Mouse (Mus musculus): Measurements from ENCODE around the gene Clns1a. TPM values are rescaled to one million over a fixed set of nuclear protein-coding genes. Genes with fewer than 3 reads are reported as not detected.

Gene Clns1a
- total RNA-seq, 2 experiments from 2014 or later = 52.1 to 56.3 TPM

DNA sequence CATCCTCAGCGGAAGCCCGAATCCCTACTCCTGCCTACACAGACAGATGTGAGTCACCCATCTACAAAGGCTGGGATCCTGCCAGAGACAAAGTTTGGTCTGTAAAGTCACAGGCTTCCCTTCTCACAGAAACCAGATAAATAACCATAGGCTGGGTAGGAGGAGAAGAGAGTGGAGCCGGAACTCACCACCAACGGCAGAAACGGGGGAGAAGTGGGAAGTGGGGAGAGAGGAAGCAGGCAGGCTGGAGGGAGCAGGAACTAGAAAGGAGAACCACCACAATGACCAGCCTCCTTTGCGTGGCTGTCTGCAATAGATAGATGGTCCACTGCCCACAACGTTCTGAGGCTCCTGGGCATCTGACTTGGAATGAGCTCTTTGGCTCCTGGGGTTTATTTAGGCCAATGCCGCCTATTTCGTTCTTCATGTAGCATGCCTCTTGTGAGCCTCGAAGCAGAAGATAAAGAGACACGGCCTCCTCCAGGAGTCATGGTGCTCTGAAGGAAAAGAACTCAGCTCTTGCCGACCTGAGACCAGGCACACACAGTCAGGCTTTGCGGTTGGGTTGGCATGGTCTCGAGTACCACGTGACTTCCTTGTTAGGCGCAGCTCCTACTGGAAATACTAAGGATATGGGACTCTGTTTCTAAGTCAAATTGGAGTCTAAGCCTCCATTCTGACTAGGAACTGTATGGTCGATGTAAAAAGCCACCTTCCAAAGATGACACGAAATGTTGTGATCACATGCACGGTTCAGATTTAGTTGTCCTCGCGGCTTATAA, 68.9 kb downstream of the Clns1a start:
- DNase-seq (ENCODE audit: low spot score in 2 of 2) = no peak

DNA sequence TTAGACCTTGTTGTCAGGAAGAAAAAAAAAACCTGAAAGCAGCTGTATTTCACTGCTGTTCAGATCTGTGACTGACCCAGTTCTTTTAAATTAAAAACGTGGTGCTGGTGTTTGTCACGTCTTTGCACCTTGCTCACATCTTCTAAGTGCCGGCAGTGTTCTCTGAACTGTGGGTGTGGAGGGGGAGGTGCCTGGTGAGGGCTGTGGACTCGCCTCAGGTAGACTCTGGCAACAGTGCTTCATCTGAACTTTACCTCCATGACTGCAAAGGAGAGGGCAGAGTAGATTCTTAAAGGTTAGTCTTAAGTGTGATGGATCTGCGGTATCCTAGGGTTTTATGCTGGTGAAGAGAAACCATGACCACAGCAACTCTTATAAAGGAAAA, 69.5 kb downstream of the Clns1a start:
- no peak for DNase-seq (ENCODE audit: low spot score in 2 of 2)

DNA sequence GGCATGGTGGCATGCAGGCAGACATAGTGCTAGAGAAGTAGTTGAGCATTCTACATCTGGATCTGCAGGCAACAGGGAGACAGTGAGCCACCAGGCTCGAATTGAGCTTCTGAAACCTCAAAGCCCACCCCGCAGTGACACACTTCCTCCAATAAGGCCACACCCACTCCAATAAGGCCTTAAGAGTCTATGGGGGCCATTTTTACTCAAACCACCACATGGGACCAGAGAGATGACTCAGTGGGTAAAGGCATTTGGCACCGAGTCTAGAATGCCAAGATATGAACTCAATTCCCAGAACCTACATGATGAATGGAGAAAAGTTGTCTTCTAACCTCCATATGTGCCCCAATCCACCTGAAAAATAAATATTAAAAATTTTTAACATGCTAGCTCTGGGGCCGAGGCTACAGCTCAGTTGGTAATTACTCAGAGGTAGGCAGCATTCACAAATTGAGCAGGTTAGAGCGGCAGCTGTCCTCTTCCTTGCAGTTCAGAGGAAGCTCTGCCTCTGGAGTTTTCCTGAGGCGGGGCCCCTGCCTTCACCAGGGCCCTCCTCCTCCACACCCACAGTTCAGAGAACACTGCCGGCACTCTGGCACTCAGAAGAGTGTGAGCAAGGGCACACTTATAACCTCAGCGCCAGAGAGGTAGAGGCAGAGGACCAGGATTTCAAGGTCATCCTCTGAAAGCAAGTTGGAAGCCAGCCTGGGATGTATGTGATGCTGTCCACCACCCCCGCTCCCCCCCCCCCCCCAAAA, 70.2 kb downstream of the Clns1a start:
- no peak for DNase-seq (ENCODE audit: low spot score in 2 of 2)

DNA sequence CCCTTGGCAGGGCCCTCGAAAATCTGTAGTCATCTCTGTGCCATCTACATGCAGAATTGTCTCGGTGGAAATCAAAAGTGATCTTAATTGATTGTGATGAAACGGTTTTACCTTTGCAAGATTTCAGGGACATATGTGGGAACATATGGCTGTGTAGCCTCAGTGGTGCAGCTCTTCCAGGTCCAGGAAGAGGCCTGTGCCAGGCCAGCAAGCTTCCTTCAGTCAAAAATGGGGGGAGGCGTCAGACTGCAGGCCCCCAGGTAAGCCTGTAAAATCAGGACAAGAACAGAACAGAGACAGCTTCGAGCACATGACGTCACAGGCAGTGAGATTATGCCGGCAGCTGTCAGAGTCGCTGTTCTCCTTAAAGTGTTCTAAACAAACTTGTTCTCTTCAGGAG, 71.4 kb downstream of the Clns1a start:
- no peak for DNase-seq (ENCODE audit: low spot score in 2 of 2)

DNA sequence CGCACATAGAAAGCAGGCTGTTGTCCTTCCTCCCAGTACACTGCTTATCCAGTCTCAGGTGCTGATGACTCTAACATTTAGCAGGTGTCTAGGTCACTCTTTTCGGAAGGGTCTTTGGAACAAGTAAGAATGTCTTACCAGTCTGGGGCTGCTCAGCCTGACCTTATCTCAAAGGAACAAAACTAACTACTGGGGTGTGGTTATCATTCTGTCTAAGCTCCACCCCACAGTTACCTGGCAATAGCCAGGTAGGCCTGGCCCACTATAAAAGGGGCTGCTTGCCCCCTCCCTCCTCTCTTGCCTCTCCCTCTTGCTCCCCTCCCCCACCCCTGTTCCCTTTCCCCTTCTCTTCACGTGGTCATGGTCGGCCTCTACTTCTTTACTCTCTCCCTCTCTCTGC, 72.6 kb downstream of the Clns1a start:
- no peak for DNase-seq (ENCODE audit: low spot score in 2 of 2)

Other genes with a start within 250 kb of the Clns1a start
- gene Kctd14, start 245.3 kb upstream of the Clns1a start, total RNA-seq (2021) = under 1 TPM; 0.44 to 0.56 TPM
- gene Ints4, start 215.7 kb upstream of the Clns1a start, total RNA-seq (2021) = 10 to 100 TPM; 39.0 to 44.9 TPM
- gene Aamdc, start 117.1 kb upstream of the Clns1a start, total RNA-seq (2021) = 100 to 1,000 TPM in 1 of 2 experiments, 10 to 100 TPM in 1; 99.2 to 120 TPM
- gene Rsf1, start 116.7 kb upstream of the Clns1a start, total RNA-seq (2021) = 10 to 100 TPM; 24.0 to 26.1 TPM
- 1 to 10 TPM; 2.6 to 3.1 TPM for gene Aqp11, start 41.7 kb downstream of the Clns1a start, total RNA-seq (2021)
- gene Pak1, start 91.9 kb downstream of the Clns1a start, total RNA-seq (2021) = 100 to 1,000 TPM; 123 to 124 TPM
- under 1 TPM in 1 of 2 experiments, not detected in 1; 0.13 TPM for gene Gdpd4, start 223.3 kb downstream of the Clns1a start, total RNA-seq (2021)